Comparison of ENCODE assay signal across 31 mouse cellular contexts in the genomic region with DNA sequence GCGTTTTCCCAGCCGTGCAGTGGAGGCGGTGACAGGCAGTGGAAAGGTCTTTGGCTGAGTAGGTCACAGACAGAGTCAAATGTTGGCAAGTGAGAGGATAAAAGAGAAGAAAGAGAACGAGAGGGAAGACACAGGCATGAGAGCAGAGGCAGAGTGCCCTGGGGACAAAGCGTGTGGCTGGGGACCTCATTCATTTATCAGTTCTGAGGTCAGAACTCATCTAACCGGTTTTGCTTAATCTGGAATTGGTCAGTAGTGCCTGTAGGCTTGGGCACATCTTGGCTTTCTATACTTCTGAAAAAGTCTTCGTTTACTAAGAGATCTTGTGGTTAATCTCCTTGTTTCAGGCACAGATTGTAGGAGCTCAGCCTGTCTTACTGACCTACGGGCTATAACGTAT.
DNase-seq lines count a peak whose midpoint lies in the region; ATAC-seq and TF ChIP-seq lines count a peak whose summit lies in the region.
"Had no signal": no experiment of that assay in that cellular context is flagged by ENCODE, and none has a peak within 500 bp of the region (broad histone marks: within the 10 kb centered on the region; RNA-seq: fewer than 3 reads in every experiment).

No protein-coding gene starts in this region.

- H3K27ac ChIP-seq in intestine, embryonic 15.5 days: no peak overlapping the region
- H3K27ac ChIP-seq in intestine, postnatal 0 days (ENCODE audit: low read depth, low read length): no peak overlapping the region
- H3K27ac ChIP-seq in stomach, embryonic 14.5 days (ENCODE audit: low read length): no peak overlapping the region
- no peak overlapping the region for H3K27ac ChIP-seq in stomach, postnatal 0 days (replicated peaks)
- no peak overlapping the region for H3K27ac ChIP-seq in stomach, embryonic 15.5 days
- H3K27ac ChIP-seq: embryonic facial prominence, embryonic 15.5 days; forebrain, embryonic 13.5 days; heart, embryonic 15.5 days; hindbrain, embryonic 12.5 days; hindbrain, postnatal 0 days; liver, embryonic 14.5 days; neural tube, embryonic 13.5 days had no signal

- H3K27me3 ChIP-seq in intestine, embryonic 15.5 days (replicated peaks): no peaks in the 10 kb centered on the region
- H3K27me3 ChIP-seq in intestine, postnatal 0 days (replicated peaks; ENCODE audit: control insufficient read depth, insufficient read depth, low read length): no peaks in the 10 kb centered on the region
- no peaks in the 10 kb centered on the region for H3K27me3 ChIP-seq in stomach, embryonic 14.5 days (ENCODE audit: control insufficient read depth, insufficient read depth, low read length)
- no peaks in the 10 kb centered on the region for H3K27me3 ChIP-seq in stomach, postnatal 0 days (ENCODE audit: control insufficient read depth, insufficient read depth, low read length)
- no peaks in the 10 kb centered on the region for H3K27me3 ChIP-seq in stomach, embryonic 15.5 days (replicated peaks)
- H3K27me3 ChIP-seq: CH12.LX; embryonic facial prominence, embryonic 15.5 days; forebrain, embryonic 13.5 days; heart, embryonic 15.5 days; hindbrain, embryonic 12.5 days; neural tube, embryonic 13.5 days had no signal

- no peaks in the 10 kb centered on the region for H3K36me3 ChIP-seq in intestine, embryonic 15.5 days
- H3K36me3 ChIP-seq in intestine, postnatal 0 days (ENCODE audit: control insufficient read depth, insufficient read depth): no peaks in the 10 kb centered on the region
- no peaks in the 10 kb centered on the region for H3K36me3 ChIP-seq in stomach, embryonic 14.5 days (ENCODE audit: control insufficient read depth, insufficient read depth, low read length)
- no peaks in the 10 kb centered on the region for H3K36me3 ChIP-seq in stomach, postnatal 0 days (ENCODE audit: control insufficient read depth, insufficient read depth, low read length)
- H3K36me3 ChIP-seq in stomach, embryonic 15.5 days: no peaks in the 10 kb centered on the region
- H3K36me3 ChIP-seq: embryonic facial prominence, embryonic 15.5 days; heart, embryonic 15.5 days; hindbrain, embryonic 12.5 days; neural tube, embryonic 13.5 days had no signal

- 0 out of 2 replicates have a peak, but pooled peaks have one; percentile 62 for ATAC-seq in intestine, embryonic 15.5 days
- no peak for ATAC-seq in intestine, postnatal 0 days
- ATAC-seq in stomach, embryonic 14.5 days (ENCODE audit: insufficient number of reproducible peaks, insufficient read depth, low FRiP score, low read depth): 0 out of 2 replicates have a peak, but pooled peaks have one; percentile 56
- no peak for ATAC-seq in stomach, postnatal 0 days (ENCODE audit: low FRiP score, low TSS enrichment)
- ATAC-seq in stomach, embryonic 15.5 days (ENCODE audit: insufficient read depth, low FRiP score, low read depth): peak; percentile 79
- ATAC-seq: activated CD4-positive, CD25-positive, alpha-beta regulatory T cell, adult 4 months; forebrain, embryonic 13.5 days; hindbrain, postnatal 0 days had no signal

- H3K4me2 ChIP-seq in intestine, embryonic 15.5 days (replicated peaks): 0 out of 2 replicates have a peak overlapping the region, but pooled peaks have one; percentile 24
- no peak overlapping the region for H3K4me2 ChIP-seq in intestine, postnatal 0 days (replicated peaks; ENCODE audit: low read depth)
- H3K4me2 ChIP-seq in stomach, embryonic 14.5 days (replicated peaks; ENCODE audit: low read depth, low read length): no peak overlapping the region
- no peak overlapping the region for H3K4me2 ChIP-seq in stomach, postnatal 0 days (replicated peaks; ENCODE audit: low read depth)
- H3K4me2 ChIP-seq in stomach, embryonic 15.5 days: no peak overlapping the region
- H3K4me2 ChIP-seq: embryonic facial prominence, embryonic 15.5 days; forebrain, embryonic 13.5 days; heart, embryonic 15.5 days; hindbrain, embryonic 12.5 days; midbrain, embryonic 11.5 days; neural tube, embryonic 13.5 days had no signal

- H3K4me1 ChIP-seq in intestine, embryonic 15.5 days (replicated peaks): no peaks in the 10 kb centered on the region
- H3K4me1 ChIP-seq in intestine, postnatal 0 days (replicated peaks; ENCODE audit: control insufficient read depth, insufficient read depth, low read length): no peaks in the 10 kb centered on the region
- no peaks in the 10 kb centered on the region for H3K4me1 ChIP-seq in stomach, embryonic 14.5 days (ENCODE audit: control insufficient read depth, insufficient read depth, low read length)
- H3K4me1 ChIP-seq in stomach, postnatal 0 days (replicated peaks; ENCODE audit: control insufficient read depth, insufficient read depth): no peaks in the 10 kb centered on the region
- no peaks in the 10 kb centered on the region for H3K4me1 ChIP-seq in stomach, embryonic 15.5 days
- H3K4me1 ChIP-seq: embryonic facial prominence, embryonic 15.5 days; forebrain, embryonic 13.5 days; hindbrain, embryonic 12.5 days; neural tube, embryonic 13.5 days had no signal

- no peak for TF ChIP-seq EP300 in stomach, postnatal 0 days (optimal IDR thresholded peaks at IDR 0.05)

- no peak overlapping the region for H3K9ac ChIP-seq in intestine, embryonic 15.5 days
- H3K9ac ChIP-seq in intestine, postnatal 0 days (ENCODE audit: low read depth, low read length): no peak overlapping the region
- no peak overlapping the region for H3K9ac ChIP-seq in stomach, embryonic 14.5 days (replicated peaks; ENCODE audit: low read depth, low read length)
- no peak overlapping the region for H3K9ac ChIP-seq in stomach, postnatal 0 days (ENCODE audit: low read length)
- no peak overlapping the region for H3K9ac ChIP-seq in stomach, embryonic 15.5 days
- H3K9ac ChIP-seq: embryonic facial prominence, embryonic 15.5 days; forebrain, embryonic 13.5 days; heart, embryonic 15.5 days; hindbrain, embryonic 12.5 days; liver, embryonic 14.5 days; neural tube, embryonic 13.5 days had no signal

- no peaks in the 10 kb centered on the region for H3K9me3 ChIP-seq in intestine, embryonic 15.5 days
- H3K9me3 ChIP-seq in intestine, postnatal 0 days (ENCODE audit: control insufficient read depth): no peaks in the 10 kb centered on the region
- no peaks in the 10 kb centered on the region for H3K9me3 ChIP-seq in stomach, embryonic 14.5 days (ENCODE audit: control insufficient read depth, low read depth, low read length)
- H3K9me3 ChIP-seq in stomach, postnatal 0 days (ENCODE audit: control insufficient read depth, low read length): no peaks in the 10 kb centered on the region
- H3K9me3 ChIP-seq in stomach, embryonic 15.5 days: no peaks in the 10 kb centered on the region
- H3K9me3 ChIP-seq: embryonic facial prominence, embryonic 15.5 days; forebrain, embryonic 13.5 days; heart, embryonic 15.5 days; hindbrain, embryonic 12.5 days; neural tube, embryonic 13.5 days had no signal

- no peak for TF ChIP-seq CTCF in intestine, postnatal 0 days (IDR thresholded peaks at IDR 0.05; ENCODE audit: low read depth)
- TF ChIP-seq CTCF in stomach, postnatal 0 days (IDR thresholded peaks at IDR 0.05; ENCODE audit: low read depth): no peak

- no peak overlapping the region for H3K4me3 ChIP-seq in intestine, embryonic 15.5 days (replicated peaks)
- no peak overlapping the region for H3K4me3 ChIP-seq in intestine, postnatal 0 days (ENCODE audit: low read depth, low read length)
- H3K4me3 ChIP-seq in stomach, embryonic 14.5 days (ENCODE audit: low read depth, low read length): no peak overlapping the region
- no peak overlapping the region for H3K4me3 ChIP-seq in stomach, postnatal 0 days (ENCODE audit: low read depth, low read length)
- no peak overlapping the region for H3K4me3 ChIP-seq in stomach, embryonic 15.5 days (replicated peaks)
- H3K4me3 ChIP-seq: embryonic facial prominence, embryonic 15.5 days; forebrain, embryonic 13.5 days; heart, embryonic 15.5 days; hindbrain, embryonic 12.5 days; myocyte; neural tube, embryonic 13.5 days had no signal

- WGBS in intestine, embryonic 15.5 days: 36% methylated on average over 9 of the region's 9 CpGs
- WGBS in intestine, postnatal 0 days: 29% methylated on average over 9 of the region's 9 CpGs
- 37% methylated on average over 9 of the region's 9 CpGs for WGBS in stomach, embryonic 14.5 days
- WGBS in stomach, postnatal 0 days: 33% methylated on average over 9 of the region's 9 CpGs
- 36% methylated on average over 9 of the region's 9 CpGs for WGBS in stomach, embryonic 15.5 days

- peak; percentile 55 for DNase-seq in embryo, embryonic 10 days (ENCODE audit: low spot score)
- DNase-seq in embryo, embryonic 10.5 days (ENCODE audit: low spot score): no peak
- DNase-seq in stomach, postnatal 0 days (ENCODE audit: low spot score): no peak
- DNase-seq in right cerebral cortex, postnatal 14 days: no peak
- DNase-seq: adrenal gland, adult 2 months; adrenal gland, postnatal 36 days; cerebellum, adult 2 months; cerebellum, postnatal 14 days; gastrocnemius, postnatal 25 days; heart, adult 11 months; heart, postnatal 36 days; kidney, adult 18-20 months; layer of hippocampus, adult 9-11 months; liver; lung, adult 2 months; lung, postnatal 14 days had no signal

Comparison
In these comparisons a context has a peak if more than half of its experiments do, and no peak if none do; other contexts are left out.
1. ATAC-seq: peak in intestine, embryonic 15.5 days (single experiment), stomach, embryonic 14.5 days (single experiment) and stomach, embryonic 15.5 days (single experiment); none in intestine, postnatal 0 days (single experiment) and stomach, postnatal 0 days (single experiment).